Mouse (Mus musculus): ENCODE data around the gene Gm21976. TPM values are rescaled to one million over a fixed set of nuclear protein-coding genes. Genes with fewer than 3 reads are reported as not detected.

Gene Gm21976
- polyA plus RNA-seq, 1 experiment from 2014 or later, result not detected

DNA sequence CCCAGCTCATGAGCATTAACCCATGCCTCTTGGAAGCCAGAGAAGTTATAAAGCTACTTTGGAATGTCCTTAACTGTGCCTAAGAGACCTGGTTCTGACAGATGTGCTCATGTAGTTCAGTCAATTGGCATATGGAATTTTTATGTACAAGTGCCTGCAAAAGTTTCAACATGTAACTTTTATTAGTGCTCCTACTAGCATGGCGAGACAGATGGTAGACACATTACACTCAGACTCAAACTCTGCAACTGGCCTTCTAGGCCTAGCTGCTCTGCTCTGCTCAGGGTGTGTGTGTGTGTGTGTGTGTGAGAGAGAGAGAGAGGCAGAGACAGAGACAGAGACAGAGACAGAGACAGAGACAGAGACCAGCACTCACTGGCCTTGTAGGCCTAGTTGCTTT lies 56.5 kb downstream of the Gm21976 start:
- Histone ChIP-seq H3K27me3 (replicated peaks; ENCODE audit: low read depth, poor library complexity, severe bottlenecking) (no peaks in the 10 kb centered on the region; the same call in 1 of the 2 replicates), H3K9me3 (no peaks in the 10 kb centered on the region), H3K4me1 (no peaks in the 10 kb centered on the region), H3K27ac (replicated peaks) (no peak overlapping the region), H3K4me3 (no peak overlapping the region), H3K36me3 (replicated peaks) (no peaks in the 10 kb centered on the region)
- no peak for DNase-seq (ENCODE audit: low spot score)
- 93% methylated on average over 1 of the region's 1 CpGs for WGBS

DNA sequence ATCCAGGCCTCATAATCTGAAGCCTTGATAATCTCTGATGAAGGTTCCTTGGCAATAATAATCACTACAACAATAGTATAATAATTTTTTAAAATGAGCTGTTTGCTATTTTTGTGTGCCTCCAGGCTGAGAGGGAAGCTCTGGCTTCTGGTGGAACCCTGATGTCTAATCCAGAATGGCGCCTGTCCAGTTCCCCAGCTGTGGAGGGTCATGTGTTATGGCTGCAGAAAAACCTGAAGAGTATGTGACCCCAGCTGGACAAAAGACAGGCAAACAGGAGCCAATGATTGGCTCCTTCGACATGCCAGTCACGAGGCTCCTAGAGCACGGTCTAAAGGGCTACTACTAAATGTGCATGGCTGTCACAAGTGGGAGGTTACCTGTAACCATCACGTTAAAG lies 60.8 kb downstream of the Gm21976 start:
- Histone ChIP-seq H3K4me3 (no peak overlapping the region), H3K27ac (replicated peaks) (no peak overlapping the region), H3K27me3 (replicated peaks; ENCODE audit: low read depth, poor library complexity, severe bottlenecking) (peaks cover 14% of the 10 kb centered on the region), H3K36me3 (replicated peaks) (no peaks in the 10 kb centered on the region), H3K9me3 (no peaks in the 10 kb centered on the region), H3K4me1 (no peaks in the 10 kb centered on the region)
- DNase-seq (ENCODE audit: low spot score), result no peak
- 76% methylated on average over 5 of the region's 5 CpGs for WGBS

DNA sequence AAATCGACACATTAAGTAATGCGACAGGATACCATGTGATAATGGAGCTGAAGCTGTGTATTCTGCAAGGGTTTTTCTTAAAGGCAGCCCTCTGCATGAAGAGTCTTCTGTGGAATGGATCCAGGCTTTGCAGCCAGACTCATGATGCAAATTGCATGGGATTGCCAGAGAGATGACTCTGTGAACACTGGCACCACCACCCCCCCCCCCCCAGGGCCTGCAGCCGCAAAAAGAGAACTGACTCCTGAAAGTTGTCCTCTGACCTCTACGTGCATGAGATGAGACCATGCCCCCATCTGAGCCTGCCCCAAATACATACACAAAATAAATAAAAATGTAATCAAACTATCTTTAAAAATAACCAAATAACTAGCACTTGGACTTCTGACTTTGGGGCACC lies 69.8 kb downstream of the Gm21976 start:
- 66% methylated on average over 4 of the region's 4 CpGs for WGBS
- H3K4me3 ChIP-seq, result no peak overlapping the region
- no peak overlapping the region for H3K27ac ChIP-seq (replicated peaks)
- no peaks in the 10 kb centered on the region for H3K9me3 ChIP-seq
- H3K36me3 ChIP-seq (replicated peaks), result no peaks in the 10 kb centered on the region
- peaks cover 79% of the 10 kb centered on the region for H3K27me3 ChIP-seq (replicated peaks; ENCODE audit: low read depth, poor library complexity, severe bottlenecking)
- H3K4me1 ChIP-seq, result peaks cover 23% of the 10 kb centered on the region
- DNase-seq (ENCODE audit: low spot score), result no peak

DNA sequence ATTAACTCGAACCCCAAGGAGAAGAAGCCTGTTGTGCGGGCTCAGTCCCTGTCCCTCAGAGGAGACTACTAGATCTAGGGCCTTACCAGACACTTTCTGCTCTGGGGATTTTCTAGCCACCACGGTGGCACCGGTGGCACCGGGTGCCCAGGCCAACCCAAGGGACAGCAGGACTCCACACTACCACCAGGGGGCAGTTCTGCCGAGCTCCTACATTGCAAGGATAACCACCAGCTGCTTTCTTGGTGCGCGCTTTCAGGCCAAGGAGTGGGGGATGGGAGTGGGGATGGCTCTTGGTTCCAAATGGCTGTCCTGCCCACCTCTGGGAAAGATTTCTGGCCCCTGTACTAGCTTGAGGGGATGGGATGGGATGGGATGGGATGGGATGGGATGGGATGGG lies 71.8 kb downstream of the Gm21976 start:
- Histone ChIP-seq H3K36me3 (replicated peaks) (no peaks in the 10 kb centered on the region), H3K27ac (replicated peaks) (no peak overlapping the region), H3K9me3 (no peaks in the 10 kb centered on the region), H3K4me1 (peaks cover 37% of the 10 kb centered on the region), H3K27me3 (replicated peaks; ENCODE audit: low read depth, poor library complexity, severe bottlenecking) (peaks cover 90% of the 10 kb centered on the region), H3K4me3 (no peak overlapping the region)
- DNase-seq (ENCODE audit: low spot score), result peak; percentile 70
- WGBS, result 4% methylated on average over 8 of the region's 8 CpGs

DNA sequence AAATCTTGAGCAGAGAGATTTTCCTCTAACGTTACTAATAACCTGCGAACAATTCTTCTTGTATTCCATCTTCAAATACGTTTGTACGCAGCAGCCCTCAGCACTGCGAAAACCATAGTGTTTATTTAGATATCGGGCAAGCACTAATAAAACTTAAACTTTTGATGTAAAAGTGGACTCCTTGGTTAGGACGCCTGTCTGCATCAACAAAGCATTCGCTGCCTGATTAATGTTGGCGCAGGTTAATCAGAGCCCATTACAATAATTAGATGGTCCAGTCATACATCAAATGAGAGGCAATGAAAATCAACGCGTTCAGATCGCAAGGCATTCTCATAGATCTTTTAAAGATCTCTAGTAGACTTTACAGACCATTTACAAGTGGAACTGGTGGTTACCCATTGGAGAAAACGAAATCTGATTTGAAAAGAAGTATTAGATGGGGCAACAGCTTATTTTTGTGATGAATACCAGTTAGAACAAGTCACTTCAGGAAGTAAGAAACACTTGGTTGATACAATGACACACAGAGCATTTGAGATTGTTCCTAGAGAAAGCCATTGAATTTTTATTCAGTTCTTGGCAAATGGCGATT lies 72.8 kb downstream of the Gm21976 start:
- H3K36me3 ChIP-seq (replicated peaks), result no peaks in the 10 kb centered on the region
- no peak overlapping the region for H3K27ac ChIP-seq (replicated peaks)
- no peak for DNase-seq (ENCODE audit: low spot score)
- H3K4me1 ChIP-seq, result peaks cover 37% of the 10 kb centered on the region
- peaks cover 93% of the 10 kb centered on the region for H3K27me3 ChIP-seq (replicated peaks; ENCODE audit: low read depth, poor library complexity, severe bottlenecking)
- 10% methylated on average over 14 of the region's 14 CpGs for WGBS
- H3K9me3 ChIP-seq, result no peaks in the 10 kb centered on the region
- H3K4me3 ChIP-seq, result no peak overlapping the region

DNA sequence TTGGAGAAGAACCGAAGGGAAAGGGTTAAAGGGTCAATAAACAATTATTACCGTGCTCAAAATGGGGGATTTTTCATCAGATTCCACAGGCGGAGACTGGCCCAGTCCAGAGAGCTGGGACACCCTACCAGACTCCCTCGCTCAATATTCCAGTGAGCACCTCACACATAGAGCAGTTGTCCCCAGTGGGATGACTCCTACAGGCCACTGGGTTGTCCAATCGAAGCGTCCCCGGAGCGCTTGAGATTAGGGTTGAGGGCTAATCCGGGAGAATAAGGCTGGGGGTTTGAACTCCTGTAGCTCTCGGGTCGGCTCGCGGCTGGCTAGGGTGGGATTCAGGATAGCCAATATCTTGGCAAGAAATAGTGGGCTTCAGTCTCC lies 74.0 kb downstream of the Gm21976 start:
- Histone ChIP-seq H3K4me1 (peaks cover 45% of the 10 kb centered on the region), H3K4me3 (peak overlapping the region; percentile 72), H3K27me3 (replicated peaks; ENCODE audit: low read depth, poor library complexity, severe bottlenecking) (peaks cover 99% of the 10 kb centered on the region), H3K27ac (replicated peaks) (peak overlapping the region; percentile 90), H3K9me3 (no peaks in the 10 kb centered on the region), H3K36me3 (replicated peaks) (no peaks in the 10 kb centered on the region)
- WGBS, result under 1% methylated on average over 13 of the region's 13 CpGs
- DNase-seq (ENCODE audit: low spot score), result no peak

DNA sequence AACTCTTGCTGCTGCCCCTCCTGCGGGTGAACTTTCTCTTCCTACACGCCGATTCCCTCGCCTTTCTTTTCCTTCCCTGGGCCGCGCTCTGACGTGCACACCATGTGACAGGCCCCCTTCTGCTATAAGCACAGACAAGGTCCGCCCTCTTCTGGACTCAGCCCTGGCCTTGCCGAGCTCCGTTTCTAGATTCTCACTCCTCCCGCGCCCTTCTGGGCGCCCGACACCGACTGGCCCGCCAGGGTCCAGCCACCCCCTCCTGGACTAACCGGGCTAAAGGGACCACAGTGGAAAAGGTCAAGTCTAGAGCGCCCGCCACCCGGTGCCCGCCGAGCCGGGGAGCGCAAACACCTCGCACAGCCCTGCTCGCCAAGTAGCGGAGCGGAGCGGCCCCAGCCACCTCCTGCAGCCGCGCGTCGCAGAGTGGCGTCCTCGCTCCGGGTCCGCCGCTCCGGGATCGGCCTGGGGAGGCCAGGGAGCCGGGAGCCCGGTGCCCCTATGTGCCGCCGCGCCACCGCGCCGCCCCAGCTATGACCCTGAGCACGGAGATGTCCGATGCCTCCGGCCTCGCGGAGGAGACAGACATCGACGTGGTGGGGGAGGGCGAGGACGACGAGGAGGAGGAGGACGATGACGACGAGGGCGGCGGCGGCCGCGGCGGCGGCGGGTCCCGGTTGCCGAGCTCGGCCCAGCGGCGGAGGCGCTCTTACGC lies 74.6 kb downstream of the Gm21976 start, which contains the start of gene Foxd1:
Gene Foxd1, plus strand, starts transcription at position 153 of the 712 bp plus-strand sequence.
- H3K4me1 ChIP-seq, result peaks cover 45% of the 10 kb centered on the region
- H3K27me3 ChIP-seq (replicated peaks; ENCODE audit: low read depth, poor library complexity, severe bottlenecking), result peaks cover 100% of the 10 kb centered on the region
- under 1% methylated on average over 76 of the region's 76 CpGs for WGBS
- H3K36me3 ChIP-seq (replicated peaks), result no peaks in the 10 kb centered on the region
- DNase-seq (ENCODE audit: low spot score), result peak; percentile 90
- H3K27ac ChIP-seq (replicated peaks), result peak within 1 kb of the TSS; percentile 90
- no peaks in the 10 kb centered on the region for H3K9me3 ChIP-seq
- H3K4me3 ChIP-seq, result peak within 1 kb of the TSS; percentile 72

DNA sequence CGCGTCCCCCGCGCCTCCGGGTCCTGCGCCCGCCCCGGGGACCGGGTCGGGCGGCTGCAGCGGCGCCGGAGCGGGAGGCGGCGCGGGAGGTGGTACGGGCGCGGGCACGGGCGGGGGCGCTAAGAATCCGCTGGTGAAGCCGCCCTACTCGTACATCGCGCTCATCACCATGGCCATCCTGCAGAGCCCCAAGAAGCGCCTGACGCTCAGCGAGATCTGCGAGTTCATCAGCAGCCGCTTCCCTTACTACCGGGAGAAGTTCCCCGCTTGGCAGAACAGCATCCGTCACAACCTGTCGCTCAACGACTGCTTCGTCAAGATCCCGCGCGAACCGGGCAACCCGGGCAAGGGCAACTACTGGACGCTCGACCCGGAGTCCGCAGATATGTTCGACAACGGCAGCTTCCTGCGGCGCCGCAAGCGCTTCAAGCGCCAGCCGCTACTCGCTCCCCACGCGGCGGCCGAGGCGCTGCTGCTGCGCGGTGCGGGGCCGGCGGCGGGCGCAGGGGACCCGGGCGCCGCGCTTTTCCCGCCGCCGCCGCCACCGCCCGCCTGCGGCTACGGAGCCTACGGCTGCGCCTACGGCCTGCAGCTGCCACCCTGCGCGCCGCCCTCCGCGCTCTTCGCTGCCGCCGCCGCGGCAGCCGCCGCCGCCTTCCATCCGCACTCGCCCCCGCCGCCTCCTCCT lies 75.3 kb downstream of the Gm21976 start:
- peak overlapping the region; percentile 90 for H3K27ac ChIP-seq (replicated peaks)
- H3K27me3 ChIP-seq (replicated peaks; ENCODE audit: low read depth, poor library complexity, severe bottlenecking), result peaks cover 100% of the 10 kb centered on the region
- peaks cover 48% of the 10 kb centered on the region for H3K4me1 ChIP-seq
- 1% methylated on average over 101 of the region's 102 CpGs for WGBS
- H3K4me3 ChIP-seq, result peak overlapping the region; percentile 72
- H3K9me3 ChIP-seq, result no peaks in the 10 kb centered on the region
- H3K36me3 ChIP-seq (replicated peaks), result no peaks in the 10 kb centered on the region
- peak; percentile 78 for DNase-seq (ENCODE audit: low spot score)

DNA sequence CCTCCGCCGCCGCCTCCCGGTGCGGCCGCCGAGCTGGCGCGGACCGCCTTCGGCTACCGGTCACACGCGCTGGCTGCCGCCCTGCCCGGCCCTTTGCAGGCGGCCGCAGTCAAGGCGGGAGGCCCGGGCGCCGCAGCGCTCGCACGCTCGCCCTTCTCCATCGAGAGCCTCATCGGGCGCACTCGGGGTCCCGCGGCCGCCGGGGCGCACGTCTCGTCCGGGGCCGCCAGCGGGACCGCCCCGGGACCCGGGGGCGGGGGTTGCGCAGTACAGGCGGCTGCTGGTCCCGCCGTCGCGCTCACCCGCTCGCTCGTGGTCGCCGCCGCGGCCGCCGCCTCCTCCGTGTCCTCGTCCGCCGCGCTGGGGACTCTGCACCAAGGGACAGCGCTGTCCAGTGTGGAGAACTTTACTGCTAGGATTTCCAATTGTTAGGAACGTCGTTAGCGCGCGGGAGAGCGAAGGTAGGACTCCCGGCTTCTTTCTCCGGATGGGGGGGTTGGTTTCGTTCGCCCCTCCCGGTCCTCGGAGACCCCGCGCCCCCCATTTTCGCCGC lies 75.9 kb downstream of the Gm21976 start:
- Histone ChIP-seq H3K27me3 (replicated peaks; ENCODE audit: low read depth, poor library complexity, severe bottlenecking) (peaks cover 100% of the 10 kb centered on the region), H3K9me3 (no peaks in the 10 kb centered on the region), H3K27ac (replicated peaks) (peak overlapping the region; percentile 90), H3K36me3 (replicated peaks) (no peaks in the 10 kb centered on the region), H3K4me3 (peak overlapping the region; percentile 72), H3K4me1 (peaks cover 47% of the 10 kb centered on the region)
- peak; percentile 73 for DNase-seq (ENCODE audit: low spot score)
- WGBS, result under 1% methylated on average over 81 of the region's 81 CpGs

DNA sequence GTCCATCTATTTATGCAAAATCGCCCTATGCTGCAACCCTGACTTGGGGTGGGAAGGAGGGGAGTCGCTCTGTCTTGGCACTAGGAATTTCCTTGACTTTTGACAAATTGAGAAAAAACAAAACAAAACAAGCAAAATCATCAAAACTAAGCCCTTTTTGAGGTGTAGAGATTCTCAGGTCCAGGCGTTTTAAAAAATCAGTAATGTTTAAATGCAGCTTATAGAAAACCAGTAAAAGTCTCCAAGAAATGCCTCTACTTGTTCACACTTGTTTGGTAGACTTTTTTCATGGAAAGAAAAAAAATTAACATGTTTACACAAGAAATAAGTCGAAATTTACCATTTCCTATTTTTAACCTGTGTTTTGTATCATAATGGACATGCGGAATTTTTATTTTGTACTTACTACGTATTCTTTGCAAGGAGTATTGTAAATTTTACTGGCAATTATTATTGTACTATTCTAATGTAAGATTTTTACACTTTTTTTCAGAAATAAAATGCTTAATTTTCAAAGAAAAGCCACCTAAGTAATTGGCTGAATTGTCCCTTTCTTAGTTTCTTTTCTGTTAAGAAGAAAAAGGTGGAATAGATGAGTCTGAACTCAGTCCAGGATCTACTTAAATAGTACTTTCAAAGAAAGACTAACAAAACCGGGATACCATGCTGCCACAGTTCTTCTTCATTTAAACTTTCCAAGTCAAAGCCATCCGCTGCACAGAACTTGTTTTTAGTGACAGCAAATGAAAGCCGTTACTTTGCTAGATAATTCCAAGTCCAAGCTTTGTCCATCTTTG lies 76.7 kb downstream of the Gm21976 start:
- Histone ChIP-seq H3K4me3 (peak overlapping the region; percentile 72), H3K9me3 (no peaks in the 10 kb centered on the region), H3K27ac (replicated peaks) (peak overlapping the region; percentile 90), H3K4me1 (peaks cover 47% of the 10 kb centered on the region), H3K27me3 (replicated peaks; ENCODE audit: low read depth, poor library complexity, severe bottlenecking) (peaks cover 100% of the 10 kb centered on the region), H3K36me3 (replicated peaks) (no peaks in the 10 kb centered on the region)
- WGBS, result 3% methylated on average over 9 of the region's 9 CpGs
- no peak for DNase-seq (ENCODE audit: low spot score)
